Mouse (Mus musculus): Measurements from ENCODE around the gene Plb1.

DNA sequence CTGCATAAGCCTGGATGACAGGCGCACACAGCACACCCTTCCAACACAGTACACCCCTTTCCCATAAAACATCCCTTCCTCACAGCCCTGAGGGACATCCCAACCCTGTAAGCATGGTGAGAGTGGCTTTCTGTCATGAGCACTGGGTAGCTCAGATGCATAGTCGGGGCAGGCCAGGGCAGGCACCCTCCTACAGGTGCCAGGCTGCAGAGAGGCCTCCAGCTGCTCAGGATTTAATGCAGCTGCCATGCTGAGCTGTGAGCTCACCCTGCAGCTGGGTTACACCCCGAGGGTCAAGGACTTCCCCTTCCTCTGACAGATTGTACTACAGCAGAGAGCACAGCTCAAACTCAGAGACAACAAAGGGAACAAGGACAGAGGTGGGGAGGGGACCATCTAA is 146.0 kb downstream of the Plb1 start:
- TF ChIP-seq JUND (conservative IDR thresholded peaks at IDR 0.05; ENCODE audit: low read depth, low read length) = no peak
- TF ChIP-seq ZNF384 (IDR thresholded peaks at IDR 0.05; ENCODE audit: low read depth, low read length) = no peak
- no peak for TF ChIP-seq CTCF (conservative IDR thresholded peaks at IDR 0.05 in 1 of 2, IDR thresholded peaks at IDR 0.05 in 1 of 2; ENCODE audit: low read depth in 2 of 2, low read length in 2 of 2)
- TF ChIP-seq POLR2A (IDR thresholded peaks at IDR 0.05; ENCODE audit: low read depth, low read length) = no peak
- TF ChIP-seq ZKSCAN1 (IDR thresholded peaks at IDR 0.05; ENCODE audit: borderline replicate concordance, low read depth, low read length) = no peak
- no peak for TF ChIP-seq NRF1 (IDR thresholded peaks at IDR 0.05; ENCODE audit: low read depth, low read length)
- no peak for TF ChIP-seq MAZ (IDR thresholded peaks at IDR 0.05; ENCODE audit: low read depth, low read length)
- TF ChIP-seq HCFC1 (IDR thresholded peaks at IDR 0.05; ENCODE audit: low read depth, low read length) = no peak
- TF ChIP-seq RAD21 (IDR thresholded peaks at IDR 0.05; ENCODE audit: low read depth, low read length) = no peak
- no peak for TF ChIP-seq ZC3H11A (IDR thresholded peaks at IDR 0.05; ENCODE audit: low read depth, low read length)
- no peak for TF ChIP-seq GABPA (IDR thresholded peaks at IDR 0.05; ENCODE audit: insufficient replicate concordance, low read depth, low read length)
- TF ChIP-seq MAFK (IDR thresholded peaks at IDR 0.05; ENCODE audit: insufficient replicate concordance, low read length) = no peak
